Mouse (Mus musculus) spleen, postnatal 4 days (tissue): ENCODE data around the gene Prdm16.

Source experiments
- DNase-seq, 2 experiments: peaks; one replicate each; pipeline ENCODE4 v3.0.0; 2022; ENCODE audit warnings: low spot score in 2 of 2

Prdm16 gene

DNA sequence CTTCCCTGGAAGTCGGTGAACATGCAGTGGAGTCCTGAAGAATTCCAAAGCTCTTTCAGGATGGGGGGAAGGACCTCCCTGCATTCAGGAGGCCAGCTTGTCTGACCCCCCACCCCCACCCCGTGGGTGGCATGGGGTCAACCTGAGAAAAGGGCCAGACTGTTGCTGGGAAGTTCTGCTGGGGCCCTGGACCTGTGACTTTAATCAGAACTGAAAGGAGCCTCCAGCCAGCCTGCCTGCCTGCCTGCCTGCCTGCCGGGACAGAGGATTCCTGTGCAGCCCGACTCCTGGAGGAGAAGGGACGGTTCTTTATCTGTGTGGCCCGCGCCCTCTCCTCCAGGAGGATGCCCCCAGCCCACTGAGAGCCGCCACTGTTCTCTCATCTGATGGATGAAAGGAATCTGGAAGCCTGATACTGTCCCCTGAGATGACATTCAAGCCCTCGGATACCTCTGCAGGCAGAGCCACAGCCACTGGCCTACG is 214.2 kb downstream of the Prdm16 start:
- DNase-seq = no peak

DNA sequence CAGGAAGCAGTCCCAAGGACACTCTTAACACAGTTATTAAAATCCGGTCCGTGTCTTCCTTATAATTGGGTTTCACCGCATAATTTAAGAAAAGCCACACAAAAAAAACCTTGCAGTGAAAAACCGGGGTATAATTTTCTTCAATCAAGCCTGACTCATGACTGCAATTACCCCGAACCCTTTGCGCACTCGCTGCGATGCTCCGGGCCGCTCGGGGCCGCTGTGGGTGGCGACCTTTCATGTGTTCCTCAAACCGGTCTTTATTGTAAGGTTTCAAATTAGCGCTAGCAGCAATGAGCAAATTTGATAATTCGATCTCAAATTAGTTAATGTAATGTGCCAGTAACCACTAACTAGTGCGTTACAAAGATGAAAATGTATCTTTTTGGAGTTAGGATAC is 215.9 kb downstream of the Prdm16 start:
- DNase-seq = no peak

DNA sequence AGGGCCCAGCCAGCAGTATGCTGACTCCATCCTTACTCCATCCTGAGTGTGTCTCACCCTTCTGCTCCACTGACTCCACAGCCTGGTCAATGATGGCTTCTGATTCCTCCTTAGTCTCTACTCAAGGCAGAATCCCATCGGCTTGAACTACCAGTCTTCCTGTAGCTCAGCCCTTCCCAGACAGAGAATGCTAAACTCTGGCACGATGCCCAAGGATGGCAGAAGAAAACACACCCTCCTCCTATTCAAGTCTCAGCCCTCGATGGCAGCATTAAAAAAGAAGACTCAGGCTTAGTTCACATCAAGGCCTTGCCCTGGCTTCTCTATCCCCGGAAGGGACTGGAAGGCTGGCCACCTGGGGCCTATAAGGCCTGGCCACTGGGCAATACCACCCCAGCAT is 216.9 kb downstream of the Prdm16 start:
- DNase-seq = no peak

DNA sequence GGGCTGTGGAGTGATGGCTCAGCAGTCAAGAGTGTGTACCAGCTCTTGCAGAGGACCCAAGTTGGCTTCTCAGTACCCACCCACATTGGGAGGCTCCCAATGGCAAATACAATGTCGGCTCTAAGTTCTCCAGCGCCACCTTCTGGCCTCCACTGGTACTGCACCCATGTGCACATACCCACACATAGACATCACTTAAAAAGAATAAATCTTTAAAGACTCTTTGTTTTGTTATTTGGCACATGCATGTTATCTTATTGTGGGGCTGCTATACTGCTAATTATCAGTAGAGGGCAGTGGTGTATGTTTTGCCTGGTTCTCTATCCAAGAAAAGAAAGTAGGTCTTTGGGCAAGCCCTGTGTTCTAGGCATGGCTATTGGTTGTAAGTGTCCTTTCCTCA is 217.7 kb downstream of the Prdm16 start:
- DNase-seq = no peak

DNA sequence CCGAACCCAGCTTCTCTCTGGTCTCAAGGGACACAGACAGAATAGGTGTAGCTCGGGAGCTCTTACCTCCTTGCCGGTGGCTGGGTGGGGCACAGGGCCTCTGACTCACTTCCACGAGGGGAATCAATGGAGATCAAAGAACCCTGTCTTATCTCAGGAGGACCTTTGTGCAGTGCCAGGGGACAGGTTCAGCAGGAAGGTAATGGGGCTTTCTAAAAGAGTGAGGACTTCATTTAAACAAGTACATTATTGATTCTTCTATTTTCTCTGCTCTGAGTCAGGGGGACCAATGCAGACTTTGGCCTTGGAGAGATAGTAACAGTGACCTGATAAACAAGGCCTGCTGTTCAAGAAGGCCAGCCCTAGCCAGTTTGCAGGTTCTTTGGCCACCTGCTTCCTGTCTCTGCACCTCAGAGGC is 218.3 kb downstream of the Prdm16 start:
- no peak for DNase-seq

DNA sequence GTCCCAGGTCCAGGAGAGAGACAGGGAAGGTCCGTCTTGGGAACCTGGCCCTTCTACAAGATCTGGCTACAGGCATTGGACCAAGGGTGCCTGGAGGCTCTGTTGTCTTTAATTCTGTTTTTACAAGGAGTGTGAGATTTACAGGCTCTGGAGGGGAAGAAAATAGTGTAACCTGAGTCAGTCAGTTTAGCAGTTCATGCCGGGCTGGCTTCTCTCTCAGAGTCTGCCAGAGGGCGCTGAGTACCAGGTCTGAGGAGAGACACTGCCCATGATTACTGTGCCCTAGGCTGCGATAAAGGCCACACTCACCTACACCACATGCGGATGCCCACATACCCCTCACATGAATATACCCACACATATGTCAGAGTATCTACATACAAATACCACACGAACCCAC is 219.9 kb downstream of the Prdm16 start:
- no peak for DNase-seq

DNA sequence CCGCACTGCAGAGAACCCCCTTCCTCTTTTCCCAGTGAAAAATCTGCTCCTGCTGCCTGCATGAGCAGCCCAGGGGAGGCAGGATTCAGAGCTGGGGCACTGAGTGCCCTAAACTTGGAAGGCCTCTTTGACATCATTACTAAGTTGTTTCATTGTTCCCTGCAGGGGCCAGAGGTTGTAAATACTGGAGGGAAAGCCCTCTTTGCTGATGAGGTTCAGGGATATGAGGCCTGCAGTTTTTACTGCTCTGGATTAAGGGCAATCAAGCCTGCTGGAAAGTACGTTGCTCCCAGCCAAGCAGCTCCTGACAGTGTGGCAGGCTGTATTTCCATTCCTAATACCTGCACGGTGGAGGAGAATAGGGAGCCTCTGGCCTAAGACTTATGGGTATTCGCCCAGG is 221.8 kb downstream of the Prdm16 start:
- DNase-seq = no peak

DNA sequence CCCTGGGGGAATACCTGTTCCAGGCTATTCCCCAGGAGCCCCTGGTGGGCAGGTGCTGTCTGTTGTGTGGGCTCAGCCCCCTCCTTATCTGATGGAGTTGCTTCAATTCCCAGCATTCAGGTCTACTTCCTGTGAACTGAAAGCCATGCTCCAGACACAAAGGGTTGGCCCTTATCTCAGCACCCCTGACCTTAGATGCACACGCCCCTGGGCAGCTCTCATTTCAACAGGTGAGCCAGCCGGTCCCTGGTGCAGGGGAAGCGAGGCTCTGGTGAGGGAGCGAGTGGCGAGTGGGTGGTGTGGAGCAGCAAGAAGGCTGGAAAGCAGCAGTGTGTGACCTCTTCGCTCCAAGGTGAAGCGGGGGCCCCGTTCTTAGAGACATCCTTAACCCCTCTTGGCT is 226.1 kb downstream of the Prdm16 start:
- no peak for DNase-seq

DNA sequence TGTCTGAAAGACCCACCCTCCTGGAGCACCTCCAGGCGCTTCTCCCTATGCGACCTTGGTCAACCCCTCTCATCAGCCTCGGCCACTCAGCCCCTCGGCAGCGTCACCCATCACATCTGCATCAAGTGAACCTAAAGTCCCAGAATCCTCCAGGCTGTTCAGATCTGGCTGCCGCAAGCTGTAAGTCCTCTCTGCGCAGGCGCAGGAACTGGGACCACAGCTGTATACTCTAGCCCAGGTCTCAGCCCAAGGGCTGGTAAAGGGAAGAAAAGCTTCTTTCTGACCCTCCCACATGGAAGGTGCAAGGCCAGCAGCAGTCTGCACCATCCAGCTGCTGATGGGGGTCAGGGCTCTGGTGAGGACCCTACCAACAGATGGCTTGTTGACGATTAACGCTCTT is 226.8 kb downstream of the Prdm16 start:
- DNase-seq = no peak

DNA sequence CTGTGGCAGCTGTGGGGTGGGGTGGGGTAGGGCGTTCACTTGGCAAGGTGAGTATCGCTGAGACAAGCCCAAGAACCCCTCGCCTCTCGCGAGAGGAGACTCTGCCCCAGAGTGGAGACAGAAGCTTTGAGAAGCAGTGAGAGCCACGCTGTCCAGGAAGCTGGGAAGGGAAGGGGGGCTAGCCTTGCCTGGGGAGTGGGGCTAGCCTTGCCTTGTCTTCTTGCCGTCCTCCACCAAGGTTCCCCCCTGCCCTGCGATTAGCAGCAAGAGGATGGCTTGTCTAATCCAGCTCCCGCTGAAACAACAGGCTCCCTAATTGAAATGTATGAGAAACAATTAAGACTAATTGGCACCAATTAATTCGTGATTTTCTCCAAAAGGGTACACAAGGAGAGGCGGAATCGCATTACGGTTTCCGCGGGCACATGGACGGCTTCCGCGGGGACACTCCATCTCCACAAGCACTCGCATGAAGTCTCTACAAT is 227.4 kb downstream of the Prdm16 start:
- DNase-seq = no peak

DNA sequence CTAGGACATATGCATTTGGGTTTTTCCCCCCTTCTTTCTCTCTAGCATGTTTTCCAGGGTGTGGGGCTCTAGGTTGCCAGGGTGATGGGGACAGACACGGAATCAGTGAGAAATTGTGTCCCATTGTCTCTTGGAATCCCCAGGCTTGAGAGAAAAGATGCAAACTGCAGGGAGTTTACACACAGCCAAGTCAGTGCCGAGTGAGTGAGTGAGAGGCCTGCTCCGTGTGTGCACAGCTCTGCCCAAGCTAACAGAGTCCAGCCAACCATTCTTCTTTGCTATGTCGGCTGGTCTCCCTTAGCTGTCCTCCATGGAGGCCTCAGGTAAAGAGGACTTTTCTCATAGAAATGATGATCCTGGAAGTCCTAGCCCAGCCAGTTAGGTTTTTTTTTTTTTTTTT is 233.7 kb downstream of the Prdm16 start:
- DNase-seq = no peak

DNA sequence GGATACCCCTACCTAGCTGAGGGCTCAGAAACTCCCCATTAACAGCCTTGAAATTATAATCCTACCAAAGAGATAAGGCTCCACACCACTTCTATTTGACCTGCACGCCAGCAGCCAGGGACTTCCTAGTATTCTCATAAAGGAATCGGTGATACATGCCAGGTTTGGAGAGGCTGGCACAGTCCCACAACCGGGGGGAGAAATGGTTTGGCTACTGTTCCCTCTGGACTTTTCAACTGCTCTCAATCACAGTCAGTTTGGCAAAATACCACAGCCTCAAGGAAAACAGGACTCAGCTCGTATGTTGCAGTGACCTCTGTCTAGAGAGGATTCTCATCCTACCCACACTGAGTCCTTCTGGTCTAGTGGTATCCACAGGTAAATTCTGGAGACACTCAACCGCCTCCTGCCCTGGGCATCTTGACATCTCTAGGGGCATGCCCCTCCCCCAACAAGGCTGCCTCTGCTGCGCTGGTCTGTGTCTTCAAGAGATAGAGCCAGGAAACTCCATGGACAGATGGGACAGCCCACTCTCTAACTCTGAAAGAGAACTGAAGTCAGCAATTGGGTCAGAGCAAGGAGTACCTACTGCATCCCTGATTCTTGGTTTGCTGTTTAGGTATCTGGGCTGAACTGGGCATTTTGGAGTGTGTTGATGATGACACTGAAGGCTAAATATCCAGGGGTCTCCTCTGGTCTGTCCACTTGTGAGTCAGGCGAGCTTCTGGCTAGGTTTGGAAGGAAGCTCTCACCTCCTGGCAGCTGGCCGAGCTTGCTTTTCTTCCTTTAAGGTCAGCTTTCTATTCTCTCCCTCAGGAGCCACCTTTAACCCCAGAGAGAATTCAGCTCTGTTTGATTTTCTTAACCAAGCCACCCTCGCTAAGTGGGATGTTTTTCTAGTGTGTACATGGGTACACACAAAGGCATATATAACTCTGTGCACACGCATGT is 234.4 kb downstream of the Prdm16 start:
- DNase-seq = no peak

DNA sequence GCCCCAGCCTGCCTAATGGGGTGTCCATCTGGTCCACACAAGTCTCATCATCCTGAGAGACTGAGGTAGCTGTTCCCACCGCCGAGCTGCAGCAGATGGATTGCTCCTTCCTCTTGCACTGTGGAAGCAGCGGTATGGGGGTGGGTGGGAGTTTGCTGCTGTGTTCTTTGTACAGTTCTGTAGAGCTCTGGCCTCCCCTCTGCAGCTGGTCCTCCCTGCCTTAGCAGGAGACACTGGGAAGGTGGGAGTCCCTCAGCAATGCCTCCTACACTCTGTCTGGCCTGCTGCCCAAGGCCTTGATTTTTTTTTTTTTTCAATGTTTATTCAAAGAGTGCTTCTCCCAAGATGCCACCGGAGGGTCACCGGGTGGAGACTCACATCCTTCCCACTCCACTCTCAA is 235.3 kb downstream of the Prdm16 start:
- no peak for DNase-seq

DNA sequence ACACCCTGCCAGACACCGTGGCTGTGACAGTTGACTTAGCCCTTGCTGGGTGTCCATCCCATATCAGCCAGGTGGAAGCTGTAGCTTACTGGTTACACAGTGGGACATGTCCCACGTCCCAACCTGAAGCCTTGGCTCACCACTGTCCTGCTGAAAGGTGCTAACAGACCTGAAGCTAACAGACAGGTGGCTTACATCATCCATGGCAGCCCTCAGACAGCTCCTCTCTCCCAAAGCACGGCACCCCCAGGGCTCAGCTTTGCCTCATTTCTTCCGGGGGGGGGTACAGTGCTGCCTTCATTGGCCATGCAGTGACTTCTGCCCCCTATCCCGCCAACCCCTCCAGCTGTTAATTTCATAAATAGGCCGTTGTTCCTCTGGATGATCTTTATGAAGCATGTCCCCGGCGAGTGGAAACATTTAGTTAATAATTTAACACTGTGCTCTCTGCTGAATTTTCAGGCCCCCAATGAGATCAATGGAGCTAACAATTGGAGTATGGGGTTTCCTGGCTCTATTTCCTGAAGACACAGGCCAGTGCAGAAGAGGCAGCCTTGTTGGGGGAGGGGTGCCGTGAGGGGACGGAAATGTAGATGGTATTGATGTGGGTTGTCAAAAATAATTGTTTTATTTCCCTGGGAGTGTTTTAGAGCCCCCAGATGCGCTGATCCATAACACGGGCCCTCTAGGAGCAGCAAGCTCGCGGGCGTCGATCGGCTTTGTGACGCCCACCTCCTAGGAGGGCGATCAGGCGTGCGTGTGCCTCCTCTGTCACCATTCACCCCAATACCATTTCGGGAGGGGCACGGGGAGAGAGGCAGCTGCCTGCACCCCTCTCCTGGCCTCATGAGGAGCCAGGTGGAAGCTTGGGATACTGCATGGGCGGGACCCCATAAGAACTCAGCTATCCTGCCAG is 236.2 kb downstream of the Prdm16 start:
- no peak for DNase-seq

DNA sequence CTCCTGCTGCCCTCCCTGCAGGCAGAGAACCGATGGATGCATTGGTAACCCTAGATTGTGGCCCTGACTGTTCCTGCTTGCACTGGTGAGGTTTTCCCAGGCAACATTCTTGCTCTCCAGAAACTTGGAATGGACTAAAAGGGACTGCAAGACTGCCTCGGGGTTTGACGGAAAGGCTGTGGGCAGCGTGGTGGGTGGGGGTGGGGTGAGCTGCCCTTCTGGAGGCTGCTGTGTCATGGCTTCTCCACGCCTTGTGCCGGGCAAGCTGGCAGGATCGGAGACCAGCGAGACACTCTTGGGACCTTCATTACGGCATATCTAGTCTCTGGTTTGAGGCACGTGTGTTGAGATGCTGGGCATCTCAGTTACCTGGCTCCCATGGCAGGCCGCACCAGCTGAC is 237.0 kb downstream of the Prdm16 start:
- DNase-seq = no peak

DNA sequence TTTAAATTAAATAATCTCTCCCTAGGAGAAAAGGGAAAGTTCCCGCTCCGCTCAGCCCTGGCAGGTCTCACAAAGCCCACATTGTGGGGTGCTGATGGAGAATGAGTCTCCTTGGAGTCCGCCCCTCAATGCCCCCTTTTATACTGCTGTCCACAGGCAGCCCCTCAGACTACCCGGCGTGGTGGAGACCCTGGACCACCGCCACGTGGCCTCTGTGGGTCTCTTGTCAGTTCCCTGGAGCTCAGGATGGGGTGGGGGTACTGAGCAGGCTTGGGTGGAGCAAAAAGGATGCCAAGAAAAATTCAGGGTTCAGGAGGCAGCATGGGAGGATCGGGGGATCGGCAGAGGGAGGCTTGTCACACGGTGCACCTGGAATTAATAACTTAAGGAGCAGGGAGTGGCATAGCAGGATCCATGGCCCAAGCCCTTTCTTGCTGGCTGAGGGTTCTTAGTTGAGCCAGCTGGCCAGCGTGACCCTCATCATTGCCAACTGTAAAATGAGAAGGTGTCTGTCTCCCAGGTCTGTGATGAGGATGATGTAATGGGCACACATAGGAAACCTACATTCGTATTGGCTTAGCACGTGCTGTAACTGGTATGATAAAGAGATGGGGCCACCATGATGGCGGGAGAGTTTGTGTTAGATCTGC is 239.9 kb downstream of the Prdm16 start:
- no peak for DNase-seq

DNA sequence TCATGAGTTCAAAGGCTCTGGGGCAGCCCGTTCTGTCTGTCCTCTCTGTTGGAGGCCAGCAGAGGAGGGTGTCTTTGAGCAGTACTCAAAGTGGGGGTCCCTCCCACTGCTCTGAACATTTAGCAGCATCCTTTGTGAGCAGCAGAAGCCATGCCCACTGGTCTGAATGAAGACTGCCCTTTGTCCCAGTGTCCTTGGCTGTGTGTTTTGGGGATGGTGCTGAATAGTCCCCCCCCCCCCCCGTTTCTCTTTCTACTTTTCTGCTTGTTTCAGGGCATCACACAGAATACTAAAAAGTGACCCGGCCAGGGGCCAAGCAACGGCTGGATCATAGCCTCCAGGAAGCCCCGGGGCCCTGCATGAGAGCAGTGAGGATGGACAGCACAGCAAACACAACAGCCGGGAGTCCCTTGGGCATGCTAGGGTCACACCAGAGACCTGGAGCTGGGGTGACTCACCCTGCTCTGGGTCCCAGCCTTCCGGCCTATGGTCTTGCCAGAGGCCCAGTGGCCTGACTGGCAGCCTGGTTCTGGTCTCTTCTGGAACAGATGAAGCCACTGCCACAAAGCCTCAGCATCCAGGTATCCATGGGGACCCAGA is 242.4 kb downstream of the Prdm16 start:
- no peak for DNase-seq

DNA sequence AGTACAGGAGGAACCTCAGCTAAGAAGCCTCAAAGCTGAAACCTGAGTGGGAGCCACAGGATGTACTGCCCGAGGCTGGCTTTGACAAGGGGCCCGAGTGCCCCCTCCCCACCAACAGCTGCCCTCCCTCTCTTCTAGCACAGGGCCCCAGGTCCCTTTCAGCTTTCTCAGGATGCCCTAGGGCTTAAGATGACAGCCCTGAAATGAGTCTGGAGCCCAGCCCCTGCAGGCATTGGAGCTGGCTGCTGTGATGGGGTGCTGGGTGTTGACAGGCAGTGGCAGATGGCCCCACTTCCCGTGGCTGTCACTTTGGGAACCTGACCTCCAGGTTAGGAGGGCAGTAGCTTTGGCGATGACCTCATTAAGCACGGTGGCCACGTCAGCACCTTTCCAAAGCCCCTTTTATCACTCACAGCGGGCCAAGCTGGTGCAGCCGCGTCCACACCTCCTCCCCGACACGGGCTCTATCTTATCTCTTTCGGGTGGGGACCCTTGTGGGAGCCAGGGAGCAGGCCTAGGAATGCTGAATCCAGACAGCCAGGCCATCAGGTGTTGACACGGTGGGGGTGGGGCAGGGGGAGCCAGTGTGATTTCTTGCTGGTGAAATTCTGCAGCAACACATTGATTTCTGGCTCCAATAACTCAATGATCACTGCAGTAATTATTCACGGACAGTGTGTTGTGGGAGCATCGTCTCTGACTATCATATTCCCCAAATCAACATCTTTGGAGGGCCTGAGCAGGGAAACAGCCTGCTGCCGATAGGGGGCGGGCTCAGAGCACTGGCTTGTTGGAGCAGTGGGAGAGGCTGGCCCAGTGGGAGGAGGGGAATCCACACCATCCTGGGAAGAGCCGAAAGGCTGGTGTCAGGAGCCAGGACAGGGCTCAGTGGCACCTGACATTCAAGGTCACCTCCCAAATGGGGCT is 243.2 kb downstream of the Prdm16 start:
- DNase-seq = no peak

DNA sequence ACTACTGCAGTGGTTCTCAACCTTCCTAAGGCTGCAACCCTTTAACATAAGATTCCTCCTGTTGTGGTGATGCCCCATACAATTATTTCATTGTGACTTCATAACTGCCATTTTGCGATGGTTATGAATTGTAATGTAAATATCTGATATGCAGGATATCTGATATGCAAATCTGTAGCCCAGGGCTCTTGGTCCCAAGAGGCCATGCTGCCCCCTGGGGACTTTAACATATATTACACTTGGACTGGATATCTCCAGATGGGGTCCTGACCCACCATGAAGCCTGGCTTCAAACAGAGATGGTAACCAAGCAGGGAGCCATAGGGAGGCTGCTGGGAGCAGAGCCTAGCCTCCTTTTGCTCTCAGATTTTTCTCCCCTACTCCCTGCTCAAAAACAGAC is 244.0 kb downstream of the Prdm16 start:
- no peak for DNase-seq

DNA sequence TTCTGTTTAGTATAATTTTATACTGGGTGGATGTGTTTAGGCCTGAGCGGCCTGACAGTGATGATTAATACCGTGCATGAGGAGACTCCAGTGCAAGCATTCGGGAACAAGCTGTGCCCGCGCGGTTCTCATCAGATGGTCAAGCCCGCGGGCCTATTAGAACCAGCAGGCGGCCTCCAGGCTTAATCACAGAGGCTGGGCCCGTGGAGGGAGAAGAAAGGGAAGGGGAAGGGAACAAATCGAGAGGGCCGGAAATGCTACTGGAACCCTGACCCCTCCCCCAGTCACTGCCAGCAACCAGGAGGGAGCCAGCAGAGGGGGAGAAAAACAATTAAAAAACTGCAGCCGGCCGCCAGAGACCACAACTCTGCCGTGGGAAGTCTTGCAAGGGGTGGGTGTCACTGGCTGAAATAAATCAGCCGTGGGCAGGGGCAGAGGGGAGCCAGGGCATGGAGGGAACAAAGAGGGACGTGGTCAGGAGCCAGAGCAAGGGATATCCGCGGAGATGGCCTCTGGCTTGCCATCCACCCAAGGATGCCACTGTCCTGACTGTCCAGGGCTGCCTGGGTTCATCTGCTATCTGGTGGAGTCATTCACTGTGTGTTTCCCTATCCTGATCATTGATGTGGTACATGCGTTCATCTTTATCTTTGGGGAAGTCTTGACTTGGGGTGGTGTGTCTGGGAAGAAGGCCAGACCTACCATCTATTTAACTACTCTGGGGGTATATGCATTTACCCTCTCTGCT is 246.2 kb downstream of the Prdm16 start:
- no peak for DNase-seq
